Mouse (Mus musculus) forebrain, embryonic 15.5 days (tissue): ENCODE measurements around the gene Katna1. TPM values are rescaled to one million over a fixed set of nuclear protein-coding genes. Genes with fewer than 3 reads are reported as not detected.

Experiments used
- ATAC-seq: fragments of 200-750 bp; cut with Nextera tagmentation; replicated peaks from 2 replicates; pipeline ENCODE4 v1.8.0; 2017; ENCODE audit warnings: mild to moderate bottlenecking, moderate TSS enrichment, moderate library complexity
- H3K27ac ChIP-seq: fragments of 300-500 bp; sonication (generic); replicated peaks from 2 replicates; pipeline ENCODE4 v1.5.1; 2015; ENCODE audit warnings: mild to moderate bottlenecking, inconsistent platforms
- H3K27me3 ChIP-seq: fragments of 300-500 bp; sonication (generic); 2 replicates; pipeline ENCODE4 v1.6.1; 2015; ENCODE audit warnings: inconsistent platforms
- H3K36me3 ChIP-seq: fragments of 300-500 bp; sonication (generic); 2 replicates; pipeline ENCODE4 v1.6.1; 2015; ENCODE audit warnings: mild to moderate bottlenecking, inconsistent platforms
- H3K4me1 ChIP-seq: fragments of 300-500 bp; sonication (generic); 2 replicates; pipeline ENCODE4 v1.6.1; 2015; ENCODE audit warnings: inconsistent platforms
- H3K4me2 ChIP-seq: fragments of 300-500 bp; sonication (generic); replicated peaks from 2 replicates; pipeline ENCODE4 v1.6.1; 2015; ENCODE audit warnings: mild to moderate bottlenecking, inconsistent platforms
- H3K4me3 ChIP-seq: fragments of 300-500 bp; sonication (generic); 2 replicates; pipeline ENCODE4 v1.5.1; 2015; ENCODE audit warnings: mild to moderate bottlenecking, inconsistent platforms
- H3K9ac ChIP-seq: fragments of 300-500 bp; sonication (generic); replicated peaks from 2 replicates; pipeline ENCODE4 v1.6.1; 2015; ENCODE audit warnings: mild to moderate bottlenecking, inconsistent platforms
- H3K9me3 ChIP-seq: fragments of 300-500 bp; sonication (generic); 2 replicates; pipeline ENCODE4 v1.6.1; 2016; ENCODE audit warnings: inconsistent platforms
- WGBS: fragments of 180-500 bp; shearing (Covaris S2); methylation state at CpG from one replicate; pipeline ENCODE4 v1.1.7; 2015; ENCODE audit warnings: mixed read lengths; 5-methylcytosine and 5-hydroxymethylcytosine counted together
- polyA plus RNA-seq: library from polyadenylated mRNA; unstranded; fragments of >200 nt; fragmentation: Nextera tagmentation; extraction: Ambion mirVana; gene quantifications from 2 replicates; pipeline ENCODE4 v1.2.1, GENCODE M21; 2015

Gene Katna1
- polyA plus RNA-seq, 1 experiment from 2014 or later, result 41.8 TPM

- WGBS, result under 1% methylated on average over 62 of the region's 77 CpGs
Measured at GRCm38 (mm10) chr10:7780238-7781176, 54.7 kb downstream of the Katna1 start.

GRCm38 (mm10) chr10:7781214-7781613 is 55.4 kb downstream of the Katna1 start:
- WGBS, result 56% methylated on average over 3 of the region's 3 CpGs
- ATAC-seq, result peak; percentile 24
- no peak overlapping the region for H3K9ac ChIP-seq
- H3K36me3 ChIP-seq, result peaks cover 5% of the 10 kb centered on the region; the same call in 1 of the 2 replicates
- peaks cover 9% of the 10 kb centered on the region; the same call in 1 of the 2 replicates for H3K4me1 ChIP-seq
- H3K4me3 ChIP-seq, result peak overlapping the region; percentile 99
- H3K27me3 ChIP-seq, result no peaks in the 10 kb centered on the region
- no peak overlapping the region for H3K27ac ChIP-seq
- H3K9me3 ChIP-seq, result no peaks in the 10 kb centered on the region
- H3K4me2 ChIP-seq, result peak overlapping the region; percentile 81

More at GRCm38 (mm10) chr10:7780238-7781176, 54.7 kb downstream of the Katna1 start:
- no peaks in the 10 kb centered on the region for H3K27me3 ChIP-seq
- H3K4me3 ChIP-seq, result peak overlapping the region; percentile 99
- H3K9ac ChIP-seq, result peak overlapping the region; percentile 84
- H3K27ac ChIP-seq, result peak overlapping the region; percentile 54; the same call in 1 of the 2 replicates
- peaks cover 5% of the 10 kb centered on the region; the same call in 1 of the 2 replicates for H3K36me3 ChIP-seq
- H3K9me3 ChIP-seq, result no peaks in the 10 kb centered on the region
- ATAC-seq, result peak; percentile 93
- H3K4me2 ChIP-seq, result peak overlapping the region; percentile 81
- peaks cover 9% of the 10 kb centered on the region; the same call in 1 of the 2 replicates for H3K4me1 ChIP-seq

- Histone ChIP-seq H3K27ac (no peak overlapping the region), H3K4me1 (peaks cover 14% of the 10 kb centered on the region), H3K4me3 (no peak overlapping the region), H3K9me3 (no peaks in the 10 kb centered on the region), H3K4me2 (no peak overlapping the region), H3K36me3 (0 out of 2 replicates have a peak, but pooled peaks cover 4% of the 10 kb centered on the region), H3K9ac (no peak overlapping the region), H3K27me3 (no peaks in the 10 kb centered on the region)
- no peak for ATAC-seq
- WGBS, result 68% methylated on average over 2 of the region's 2 CpGs
Measured at GRCm38 (mm10) chr10:7787319-7787718, 61.5 kb downstream of the Katna1 start.

- Histone ChIP-seq H3K9ac (peak overlapping the region; percentile 94), H3K27me3 (no peaks in the 10 kb centered on the region), H3K36me3 (peaks cover 16% of the 10 kb centered on the region), H3K4me3 (peak overlapping the region; percentile 98), H3K9me3 (no peaks in the 10 kb centered on the region), H3K27ac (peak overlapping the region; percentile 77), H3K4me2 (peak overlapping the region; percentile 49), H3K4me1 (peaks cover 32% of the 10 kb centered on the region)
- peak; percentile 81 for ATAC-seq
- WGBS, result 1% methylated on average over 10 of the region's 10 CpGs
Measured at GRCm38 (mm10) chr10:7792254-7792750, 66.5 kb downstream of the Katna1 start.

- H3K27ac ChIP-seq, result peak within 1 kb of the TSS; percentile 77
- peak within 1 kb of the TSS; percentile 94 for H3K9ac ChIP-seq
- WGBS, result under 1% methylated on average over 52 of the region's 52 CpGs
- H3K4me2 ChIP-seq, result peak within 1 kb of the TSS; percentile 88
- H3K4me3 ChIP-seq, result peak within 1 kb of the TSS; percentile 98
- H3K27me3 ChIP-seq, result no peaks in the 10 kb centered on the region
- ATAC-seq, result peak; percentile 96
- no peaks in the 10 kb centered on the region for H3K9me3 ChIP-seq
- peaks cover 32% of the 10 kb centered on the region for H3K4me1 ChIP-seq
- H3K36me3 ChIP-seq, result peaks cover 20% of the 10 kb centered on the region
Measured at GRCm38 (mm10) chr10:7792751-7793385, 67.1 kb downstream of the Katna1 start, which contains the start of the genes Ginm1 and Ppil4. Gene Ginm1 (minus strand): TSS chr10:7792824. Gene Ppil4 (plus strand): TSS chr10:7792891.

- Histone ChIP-seq H3K27ac (no peak overlapping the region), H3K27me3 (no peaks in the 10 kb centered on the region), H3K36me3 (peaks cover 85% of the 10 kb centered on the region), H3K4me2 (no peak overlapping the region), H3K4me1 (no peaks in the 10 kb centered on the region), H3K9me3 (no peaks in the 10 kb centered on the region), H3K4me3 (no peak overlapping the region), H3K9ac (no peak overlapping the region)
- ATAC-seq, result no peak
- WGBS, result 98% methylated on average over 3 of the region's 3 CpGs
Measured at GRCm38 (mm10) chr10:7801258-7801657, 75.5 kb downstream of the Katna1 start.

- 93% methylated on average over 2 of the region's 2 CpGs for WGBS
- H3K4me3 ChIP-seq, result no peak overlapping the region
- H3K9ac ChIP-seq, result no peak overlapping the region
- no peak overlapping the region for H3K27ac ChIP-seq
- H3K27me3 ChIP-seq, result no peaks in the 10 kb centered on the region
- H3K9me3 ChIP-seq, result no peaks in the 10 kb centered on the region
- no peaks in the 10 kb centered on the region for H3K4me1 ChIP-seq
- H3K36me3 ChIP-seq, result peaks cover 77% of the 10 kb centered on the region
- no peak overlapping the region for H3K4me2 ChIP-seq
- ATAC-seq, result no peak
Measured at GRCm38 (mm10) chr10:7802519-7803140, 76.8 kb downstream of the Katna1 start.

GRCm38 (mm10) chr10:7809937-7810336 is 84.1 kb downstream of the Katna1 start:
- Histone ChIP-seq H3K27ac (no peak overlapping the region), H3K36me3 (peaks cover 62% of the 10 kb centered on the region), H3K9me3 (no peaks in the 10 kb centered on the region), H3K9ac (no peak overlapping the region), H3K27me3 (no peaks in the 10 kb centered on the region), H3K4me3 (no peak overlapping the region), H3K4me2 (no peak overlapping the region), H3K4me1 (no peaks in the 10 kb centered on the region)
- 51% methylated on average over 2 of the region's 2 CpGs for WGBS
- peak; percentile 77 for ATAC-seq

Other genes starting within 250 kb of the Katna1 start
- gene Lrp11, start 136.2 kb upstream of the Katna1 start, polyA plus RNA-seq, result 41.6 and 43.6 TPM in 2 replicates
- 39.1 and 41.1 TPM in 2 replicates for gene Nup43, start 58.5 kb upstream of the Katna1 start, polyA plus RNA-seq
- gene Pcmt1, start 44.9 kb upstream of the Katna1 start, polyA plus RNA-seq, result 163 and 164 TPM in 2 replicates
- 10.5 and 10.8 TPM in 2 replicates for gene Lats1, start 44.8 kb upstream of the Katna1 start, polyA plus RNA-seq
- gene Ginm1, start 66.8 kb downstream of the Katna1 start, polyA plus RNA-seq, result 47.1 and 50.0 TPM in 2 replicates
- 53.4 and 58.2 TPM in 2 replicates for gene Ppil4, start 66.9 kb downstream of the Katna1 start, polyA plus RNA-seq
- 0.04 and 0.10 TPM in 2 replicates for gene Zc3h12d, start 106.5 kb downstream of the Katna1 start, polyA plus RNA-seq
- 15.3 and 15.5 TPM in 2 replicates for gene Tab2, start 230.2 kb downstream of the Katna1 start, polyA plus RNA-seq